Mouse (Mus musculus): ENCODE results near the gene Ocel1. TPM values are rescaled to one million over a fixed set of nuclear protein-coding genes. Genes with fewer than 3 reads are reported as not detected.

Ocel1 gene
- total RNA-seq, 2 experiments from 2014 or later: 7.4 to 8.1 TPM

DNA sequence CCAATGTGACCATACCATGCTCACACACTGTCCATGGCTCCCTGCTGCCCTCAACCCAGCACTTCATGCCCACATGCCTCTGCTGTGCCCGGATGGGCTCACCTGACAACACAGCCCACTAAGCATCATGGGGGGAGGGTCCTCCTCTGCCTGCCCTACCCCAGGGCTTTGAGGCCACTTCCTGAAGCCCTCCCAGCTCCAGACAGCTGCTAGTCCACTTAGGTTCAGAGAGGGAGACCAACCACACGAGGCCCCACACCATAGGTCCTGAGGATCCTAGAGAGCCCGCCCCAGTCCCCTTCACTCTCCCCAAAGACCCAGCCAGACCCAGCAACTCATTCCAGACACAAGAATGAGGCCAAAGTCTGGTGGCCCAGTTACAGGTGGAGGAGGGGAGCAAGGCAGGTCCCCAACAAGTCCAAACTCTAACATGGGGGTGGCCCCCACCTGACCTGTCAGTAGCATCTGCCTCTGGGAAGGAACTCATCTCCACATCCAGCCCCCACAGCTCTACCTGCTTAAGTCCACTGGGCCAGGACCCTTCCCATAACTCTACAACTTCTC, 8.5 kb downstream of the Ocel1 start:
- no peak for DNase-seq

DNA sequence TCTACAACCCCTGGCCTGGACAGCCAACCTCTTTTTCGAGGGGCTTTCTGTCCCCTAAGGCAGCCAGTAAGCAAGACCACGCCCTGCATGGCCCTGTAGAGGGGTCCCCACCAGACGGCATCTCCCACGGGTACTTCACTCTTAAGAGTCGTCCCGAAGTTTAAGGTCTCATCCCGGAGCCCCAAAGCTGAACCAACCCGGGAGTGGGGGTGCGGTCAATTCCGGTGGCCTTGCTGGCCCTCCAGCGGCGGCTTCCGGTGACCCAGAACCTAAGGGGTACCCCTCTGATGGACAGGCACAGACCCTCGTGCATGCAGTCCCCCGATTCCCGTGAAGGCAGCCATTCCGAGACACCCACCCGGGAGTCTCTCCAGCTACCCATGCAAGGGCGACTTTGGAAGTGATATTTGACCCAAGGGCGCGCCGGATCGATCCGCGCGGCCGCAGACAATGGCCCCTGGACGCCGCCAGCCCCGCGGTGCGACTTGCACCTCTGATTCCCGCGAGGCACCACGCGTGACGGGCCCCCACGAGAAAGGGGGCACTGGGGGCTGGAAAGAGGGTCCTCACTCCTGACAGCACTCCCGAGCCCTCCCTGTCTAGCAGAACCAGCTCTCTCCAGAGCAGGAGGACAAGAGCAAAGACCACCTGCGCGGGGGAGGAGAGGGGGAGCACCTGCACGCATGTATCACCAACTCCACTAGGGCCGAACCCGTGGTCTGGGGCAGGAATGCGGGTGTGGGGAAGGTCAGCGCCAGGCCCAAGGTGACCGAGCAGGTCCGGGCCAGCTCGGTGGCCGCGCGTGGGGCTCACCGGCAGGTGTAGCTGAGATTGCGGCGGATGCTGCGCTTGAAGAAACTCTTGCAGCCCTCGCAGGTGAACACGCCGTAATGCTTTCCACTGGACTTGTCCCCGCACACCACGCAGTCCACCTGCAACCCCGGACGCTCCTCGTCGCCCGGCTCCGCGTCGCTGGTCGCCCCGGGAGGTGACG, 9.4 kb downstream of the Ocel1 start:
- no peak for DNase-seq

DNA sequence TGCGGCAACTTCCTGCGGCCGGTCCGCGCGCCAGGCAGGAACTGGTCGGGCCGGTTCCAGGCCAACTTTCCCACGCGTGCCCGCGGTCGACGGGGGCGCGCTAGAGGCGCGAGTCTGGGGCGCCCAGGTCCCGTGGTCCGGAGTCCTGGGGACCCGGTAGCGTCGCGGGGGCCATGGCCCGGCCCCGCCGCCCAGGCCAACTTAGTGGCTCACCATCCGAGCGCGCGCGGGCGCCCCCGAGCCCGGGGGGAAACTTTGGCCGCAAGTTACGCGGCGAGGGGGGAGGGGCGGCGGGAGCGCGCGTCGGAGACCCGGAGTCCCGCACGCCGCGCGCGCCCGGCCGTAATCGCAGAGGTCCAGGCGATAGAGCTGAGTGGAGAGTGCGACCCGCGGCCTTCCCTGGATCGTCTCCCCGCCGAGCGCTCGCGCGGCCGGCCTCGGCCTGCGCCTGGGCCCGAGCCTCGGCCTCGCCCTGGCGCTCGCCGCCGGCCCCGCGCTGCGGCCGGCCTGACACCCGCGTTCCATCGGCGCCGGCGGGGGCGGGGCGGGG, 10.4 kb downstream of the Ocel1 start, which contains the start of gene Nr2f6:
TSS of gene Nr2f6 (minus strand) at position 540 of the 550 bp plus-strand sequence.
- peak; percentile 77 for DNase-seq

DNA sequence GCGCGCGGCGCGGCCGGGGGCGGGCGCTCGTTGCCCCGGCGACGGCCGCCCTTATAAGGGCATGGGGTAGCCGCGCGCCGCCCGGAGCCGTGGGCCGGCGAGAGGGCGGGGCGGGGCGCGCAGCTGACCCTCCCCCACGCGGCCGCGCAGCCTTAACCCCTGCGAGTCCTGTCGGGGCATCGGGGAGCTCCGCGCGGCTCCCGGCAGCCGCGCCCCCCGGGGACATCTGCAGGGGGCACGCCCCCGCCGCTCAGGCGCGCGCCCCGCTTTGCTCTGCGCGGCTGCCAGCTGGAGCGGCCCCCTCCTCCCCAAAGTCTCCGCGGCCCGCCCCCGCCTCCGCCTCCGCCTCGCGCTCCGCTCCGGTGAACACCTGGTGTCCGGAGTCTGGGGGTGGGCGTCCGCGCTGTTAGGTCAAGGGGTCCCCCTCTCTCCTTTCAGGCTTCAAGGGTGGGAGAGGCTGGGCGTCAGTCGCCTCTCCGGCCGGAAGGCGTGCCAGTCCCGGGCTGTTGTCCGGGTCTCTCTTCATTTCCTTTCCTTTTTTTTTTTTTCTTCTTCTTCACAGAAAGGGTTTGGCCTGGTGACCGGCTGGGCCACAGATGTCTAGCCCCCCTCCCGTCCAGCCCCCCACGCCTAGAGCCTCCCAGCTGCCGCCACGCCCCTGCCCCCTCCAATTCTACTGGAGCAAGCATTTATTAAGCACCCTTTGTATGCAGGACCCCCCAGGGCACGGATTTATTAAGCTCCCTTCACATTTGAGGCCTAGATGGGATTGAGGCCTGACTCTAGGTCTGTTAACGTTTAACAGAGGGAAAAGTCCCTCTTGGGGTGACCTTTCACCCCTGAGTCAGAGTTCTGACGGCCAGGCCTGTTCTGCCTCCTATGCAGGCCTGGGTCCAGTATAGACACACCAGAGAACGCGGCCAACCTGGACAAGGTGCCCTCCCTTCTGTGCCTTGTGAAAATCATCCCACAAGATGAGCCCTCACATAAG, 11.2 kb downstream of the Ocel1 start:
- peak; percentile 88 for DNase-seq

DNA sequence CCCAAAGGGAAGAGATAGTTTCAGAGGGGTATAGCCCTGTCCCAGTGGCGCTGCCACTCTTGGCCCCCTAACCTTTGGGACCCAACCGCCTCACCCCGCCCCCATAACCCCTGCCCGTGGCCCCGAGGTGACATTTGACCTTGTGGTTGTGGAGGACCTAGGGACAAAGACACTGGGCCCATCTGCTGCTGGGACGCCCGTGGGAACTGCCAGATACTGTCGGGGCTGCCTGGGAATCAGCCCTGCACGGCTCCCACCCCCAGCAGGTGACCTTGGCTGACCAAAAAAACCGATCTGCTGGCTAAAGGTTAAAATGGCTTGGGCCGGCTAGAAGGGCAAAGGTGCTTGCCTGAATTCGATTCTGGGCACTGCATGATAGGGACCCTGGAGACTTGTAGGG, 12.3 kb downstream of the Ocel1 start:
- DNase-seq: no peak

DNA sequence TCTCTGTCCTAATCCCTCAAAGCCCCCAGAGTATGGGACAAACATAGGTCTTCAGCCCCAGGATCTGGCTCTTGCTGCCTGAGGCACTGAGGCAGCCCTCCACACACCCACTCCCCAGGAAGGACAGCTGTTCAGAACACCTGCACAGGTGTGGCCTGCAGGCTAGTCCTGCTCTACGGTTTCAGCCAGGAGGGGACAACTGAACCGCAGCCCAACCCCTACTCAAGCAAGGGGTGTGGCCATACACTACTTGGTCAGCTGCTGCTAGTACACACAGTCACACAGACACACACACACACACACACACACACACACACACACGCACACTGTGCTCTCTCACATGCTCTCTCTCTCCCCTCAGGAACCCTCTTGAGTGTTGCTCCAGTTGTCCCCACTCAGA, 12.8 kb downstream of the Ocel1 start:
- DNase-seq: no peak

DNA sequence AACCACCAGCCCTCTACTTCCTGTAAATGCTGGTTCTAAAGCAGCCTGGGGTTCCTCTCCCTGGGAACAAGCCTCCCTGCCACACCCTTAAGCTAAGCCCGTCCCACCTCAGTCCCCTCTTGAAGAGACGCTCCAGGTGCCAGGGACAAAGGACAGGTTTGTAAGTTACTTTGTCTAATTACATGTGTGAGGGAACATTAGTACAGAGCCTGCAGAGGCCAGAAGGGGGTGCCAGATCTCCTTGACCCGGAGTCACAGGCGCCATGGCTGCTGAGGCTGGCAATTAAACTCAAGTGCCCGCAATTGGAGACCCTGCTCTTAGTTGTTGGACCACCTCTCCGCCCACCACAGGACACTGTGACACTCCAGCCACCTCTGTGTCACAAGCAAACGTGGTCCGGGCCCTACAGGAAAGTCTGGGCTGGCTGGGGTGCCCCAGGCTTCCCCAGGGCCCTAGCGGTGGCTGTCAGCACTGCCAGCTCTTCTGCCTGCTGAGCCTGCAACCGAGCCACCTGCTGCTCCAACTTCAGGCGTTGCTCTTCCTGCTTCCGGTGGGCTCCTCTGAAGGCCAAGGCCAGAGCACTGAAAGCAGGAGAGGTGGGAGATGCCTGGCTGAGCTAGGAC, 14.2 kb downstream of the Ocel1 start:
- DNase-seq: no peak

DNA sequence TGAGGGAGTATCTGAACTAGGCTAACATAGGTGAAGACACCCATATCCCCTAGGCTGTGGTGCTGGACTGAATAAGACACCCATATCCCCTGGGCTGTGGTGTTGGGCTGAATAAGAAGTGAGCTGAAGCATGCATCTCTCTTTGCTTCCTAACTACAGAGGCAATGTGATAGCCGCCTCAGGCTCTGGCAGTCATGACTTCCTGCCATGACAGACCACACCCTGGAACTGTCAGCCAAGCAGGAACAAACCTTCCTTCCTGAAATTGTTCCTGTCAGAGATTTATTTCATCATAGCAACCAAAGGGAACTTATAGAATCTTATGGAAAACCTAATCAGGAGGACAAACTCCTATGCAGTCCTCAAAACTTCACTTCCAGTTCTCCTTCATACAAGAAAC, 17.2 kb downstream of the Ocel1 start:
- no peak for DNase-seq

DNA sequence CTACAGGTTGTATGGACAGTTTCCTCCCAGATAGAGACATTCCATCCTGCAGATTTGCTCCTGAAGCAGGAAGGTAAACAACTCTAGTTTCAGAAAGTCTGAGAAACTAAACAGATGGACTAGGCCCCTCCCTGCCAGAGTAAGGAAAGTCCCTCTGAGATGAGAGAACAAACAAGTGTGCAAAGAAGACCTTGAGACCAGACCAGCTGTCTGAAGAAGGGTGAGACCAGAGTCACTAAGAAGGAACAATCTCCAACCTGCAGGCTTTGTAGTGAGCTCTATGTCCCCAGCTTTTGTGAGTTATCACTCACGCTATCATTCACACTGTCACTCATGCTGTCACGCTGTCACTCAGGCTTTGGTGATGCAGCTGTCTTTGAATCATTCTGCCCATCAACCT, 20.6 kb downstream of the Ocel1 start:
- no peak for DNase-seq

DNA sequence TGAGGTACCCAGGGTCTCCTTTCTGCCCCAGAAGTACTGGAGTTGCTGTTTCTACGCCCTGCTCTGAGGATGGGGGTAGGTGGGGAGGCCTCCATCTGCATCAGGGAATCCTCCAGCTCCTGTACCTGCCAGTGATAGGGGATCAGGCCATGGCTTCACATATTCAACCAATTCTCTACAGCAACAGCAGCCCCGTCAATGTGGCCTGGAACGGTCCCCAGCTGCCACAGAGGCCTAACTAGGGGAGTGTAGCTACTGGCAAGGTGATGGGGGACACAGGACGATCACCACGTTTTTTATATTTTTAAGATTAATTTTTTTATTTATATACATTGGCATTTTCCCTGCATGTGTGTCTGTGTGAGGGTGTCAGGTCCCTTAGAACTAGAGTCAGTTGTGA, 21.3 kb downstream of the Ocel1 start:
- no peak for DNase-seq

DNA sequence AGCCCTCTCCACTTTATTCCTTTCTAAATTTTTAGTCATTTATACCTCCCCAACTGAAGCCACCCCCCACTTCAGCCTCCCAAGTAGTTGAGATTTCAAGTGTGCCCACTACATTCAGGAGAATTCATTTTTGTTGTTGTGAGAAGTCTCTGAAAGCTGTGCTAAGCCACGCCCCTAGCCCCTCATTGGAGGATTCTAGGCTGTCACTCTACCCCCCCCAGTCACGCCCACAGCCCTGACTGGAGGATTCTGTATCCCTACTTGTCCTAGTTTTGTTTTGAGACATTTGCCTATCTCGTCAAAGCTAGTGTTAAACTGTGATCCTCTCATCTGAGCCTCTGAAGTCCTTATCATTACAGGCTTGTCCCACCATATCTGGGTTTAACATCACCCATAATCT, 21.8 kb downstream of the Ocel1 start:
- no peak for DNase-seq

DNA sequence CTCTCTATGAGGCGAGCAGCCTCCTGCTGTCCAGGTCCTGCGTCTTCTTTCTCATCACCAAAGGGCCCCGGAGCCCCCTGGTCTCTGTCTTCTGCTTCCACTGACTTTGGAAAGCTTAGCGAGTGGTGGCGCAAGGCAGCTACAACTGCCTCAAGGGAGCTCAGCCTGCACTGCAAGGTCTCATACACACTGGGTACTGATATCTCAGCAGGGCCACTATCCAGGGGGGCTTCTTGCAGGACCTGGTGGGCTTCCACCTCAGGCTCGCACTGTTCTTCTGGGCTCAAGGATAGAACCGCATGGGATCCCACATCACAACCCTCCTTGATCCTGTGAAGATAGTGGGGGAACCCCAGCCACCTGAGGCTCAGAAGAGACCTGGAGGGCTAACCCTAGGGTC, 23.4 kb downstream of the Ocel1 start:
- no peak for DNase-seq

DNA sequence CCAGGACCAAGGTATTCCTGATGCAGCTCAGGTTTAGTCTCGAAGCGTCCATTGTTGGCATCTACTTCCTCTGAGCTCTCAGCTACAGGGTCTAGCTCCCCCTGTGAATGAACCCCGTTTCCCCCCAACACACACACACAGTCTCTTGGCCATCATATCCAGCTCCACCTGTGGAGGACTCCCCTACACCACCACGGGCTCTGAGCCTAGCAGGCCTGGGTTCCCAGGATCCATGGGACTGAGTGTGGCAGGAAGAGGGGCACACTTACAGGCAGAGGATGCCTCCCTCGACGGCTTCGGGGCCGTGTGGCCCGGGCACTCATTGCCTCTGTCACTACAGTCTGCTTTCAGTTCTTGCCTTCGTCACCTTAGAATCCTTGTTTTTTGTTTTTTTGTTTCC, 24.0 kb downstream of the Ocel1 start:
- DNase-seq: no peak

DNA sequence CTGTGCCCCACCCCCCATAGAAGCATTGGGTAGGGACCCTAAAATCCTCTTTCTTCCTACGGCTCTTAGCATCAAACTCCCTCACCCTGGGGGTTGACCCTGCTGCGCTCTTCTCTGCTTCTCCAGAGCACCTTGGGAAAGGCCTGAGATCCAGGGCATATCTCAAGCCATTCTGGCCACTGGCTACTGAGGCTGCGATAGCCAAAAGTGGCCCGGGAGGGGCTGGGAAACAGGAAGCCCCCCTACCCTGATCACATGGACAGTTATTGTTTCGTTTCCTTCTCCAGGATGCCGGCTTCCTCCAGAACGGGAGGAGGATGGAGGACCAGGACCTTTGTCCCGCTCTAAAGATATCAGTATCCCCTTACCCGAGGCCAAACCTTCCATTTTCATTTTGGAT, 24.5 kb downstream of the Ocel1 start, which contains the start of gene Ushbp1:
TSS of gene Ushbp1 (minus strand) at position 174 of the 400 bp plus-strand sequence.
- peak; percentile 8 for DNase-seq

DNA sequence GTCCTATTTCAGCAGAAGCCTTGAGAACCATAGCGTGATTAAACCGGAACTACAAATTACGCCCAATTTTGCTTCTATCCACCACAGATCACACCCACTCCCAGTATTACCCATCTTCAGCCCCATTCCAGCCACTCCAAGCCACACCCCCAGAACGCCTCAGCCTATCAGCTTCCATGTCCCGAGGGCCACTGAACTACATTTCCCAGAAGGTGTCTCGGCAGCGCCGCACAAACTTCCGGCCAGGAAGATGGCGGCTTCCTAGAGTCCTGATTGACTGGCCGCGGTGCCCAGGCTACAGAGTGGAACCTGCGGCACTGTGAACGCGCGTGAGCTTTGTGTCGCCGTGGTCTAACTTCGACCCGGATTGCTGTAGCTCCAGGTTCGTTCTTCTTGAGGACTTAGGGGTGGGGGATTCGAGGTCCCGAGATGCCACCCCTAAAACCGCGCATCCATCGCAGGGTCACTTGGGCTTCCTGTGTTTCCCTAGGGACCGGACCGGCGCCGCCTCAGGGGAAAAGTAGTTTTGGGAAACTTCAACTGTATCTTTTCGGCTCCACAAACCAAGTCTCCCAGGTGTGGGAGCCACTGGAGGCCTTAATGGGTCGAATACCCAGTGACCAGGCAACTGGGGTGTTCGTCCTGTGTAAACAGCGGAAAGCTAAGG, 25.7 kb downstream of the Ocel1 start, which contains the start of gene Babam1:
TSS of gene Babam1 (plus strand) at position 223 of the 667 bp plus-strand sequence.
- peak; percentile 83 for DNase-seq

DNA sequence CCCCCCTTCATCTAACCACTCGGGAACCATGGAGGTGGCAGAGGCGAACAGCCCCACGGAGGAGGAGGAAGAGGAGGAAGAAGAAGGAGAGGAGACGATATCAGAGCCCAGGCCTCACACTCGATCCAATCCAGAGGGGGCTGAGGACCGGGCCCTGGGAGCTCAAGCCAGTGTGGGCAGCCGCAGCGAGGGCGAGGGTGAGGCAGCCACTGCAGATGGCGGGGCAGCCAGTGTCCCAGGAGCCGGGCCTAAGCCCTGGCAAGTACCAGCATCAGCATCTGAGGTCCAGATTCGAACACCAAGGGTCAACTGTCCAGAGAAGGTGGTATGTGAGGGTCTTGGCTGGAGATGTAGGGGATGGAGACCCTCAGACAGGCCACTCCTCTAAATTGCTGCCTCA, 26.6 kb downstream of the Ocel1 start:
- no peak for DNase-seq

DNA sequence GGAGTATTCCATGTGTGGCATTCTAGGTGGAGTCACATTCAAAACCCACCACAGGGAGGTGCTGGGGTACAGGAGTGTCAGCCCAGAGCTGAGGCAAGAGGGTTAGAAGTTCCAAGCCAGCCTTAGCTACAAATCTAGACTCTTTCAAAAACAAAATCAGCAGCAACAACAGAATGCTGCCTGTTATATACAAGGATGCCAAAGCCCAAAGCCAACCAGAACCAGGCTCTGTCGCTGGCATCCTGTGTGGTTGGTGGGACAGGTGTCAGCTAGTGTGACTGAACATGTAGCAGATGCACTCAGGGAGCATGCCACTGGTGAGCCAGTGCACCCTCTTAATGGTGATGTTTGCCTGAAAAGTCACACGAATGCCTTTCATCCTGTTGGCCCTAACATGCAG, 29.7 kb downstream of the Ocel1 start:
- no peak for DNase-seq

DNA sequence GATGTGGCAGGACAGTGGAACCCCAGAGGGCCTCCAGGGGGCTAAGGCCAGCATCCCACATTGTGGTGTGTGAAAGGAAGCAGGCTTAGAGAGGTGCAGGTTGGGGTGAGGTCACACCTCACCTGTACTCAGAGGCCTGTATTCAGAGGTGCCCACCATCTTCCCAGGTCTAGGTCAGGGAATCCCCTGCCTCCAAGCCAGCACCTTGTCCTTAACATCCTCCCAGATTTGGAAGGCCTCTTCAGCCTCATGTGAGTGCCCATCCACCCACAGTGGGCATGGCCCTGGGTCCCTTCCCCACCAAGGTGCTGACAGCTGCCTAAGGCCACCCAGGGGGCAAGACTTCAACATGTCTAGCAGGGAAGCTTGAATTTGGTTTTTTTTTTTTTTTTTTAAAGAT, 30.4 kb downstream of the Ocel1 start:
- DNase-seq: no peak

DNA sequence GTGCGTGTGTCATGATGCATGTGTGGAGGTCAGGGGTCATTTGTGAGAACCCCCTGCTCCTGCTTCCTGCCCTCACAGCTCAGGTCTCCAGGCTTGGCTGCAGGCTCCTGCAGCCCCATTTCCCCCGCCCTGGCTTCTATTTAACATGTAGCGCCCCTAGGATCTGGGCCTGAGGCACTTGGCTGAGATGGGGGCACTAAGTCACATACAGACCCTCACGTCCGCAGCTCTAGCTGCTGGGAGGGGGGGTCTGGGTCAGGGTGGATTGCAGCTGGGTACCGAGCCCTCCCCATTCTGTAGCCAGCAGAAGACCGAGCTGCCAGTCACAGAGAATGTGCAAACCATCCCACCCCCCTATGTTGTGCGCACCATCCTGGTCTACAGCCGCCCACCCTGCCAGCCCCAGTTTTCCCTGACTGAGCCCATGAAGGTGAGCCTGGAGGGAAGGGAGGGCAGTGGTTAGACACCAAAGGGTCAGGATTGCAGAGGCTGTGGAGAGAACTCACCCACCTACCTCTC, 31.4 kb downstream of the Ocel1 start:
- DNase-seq: no peak

DNA sequence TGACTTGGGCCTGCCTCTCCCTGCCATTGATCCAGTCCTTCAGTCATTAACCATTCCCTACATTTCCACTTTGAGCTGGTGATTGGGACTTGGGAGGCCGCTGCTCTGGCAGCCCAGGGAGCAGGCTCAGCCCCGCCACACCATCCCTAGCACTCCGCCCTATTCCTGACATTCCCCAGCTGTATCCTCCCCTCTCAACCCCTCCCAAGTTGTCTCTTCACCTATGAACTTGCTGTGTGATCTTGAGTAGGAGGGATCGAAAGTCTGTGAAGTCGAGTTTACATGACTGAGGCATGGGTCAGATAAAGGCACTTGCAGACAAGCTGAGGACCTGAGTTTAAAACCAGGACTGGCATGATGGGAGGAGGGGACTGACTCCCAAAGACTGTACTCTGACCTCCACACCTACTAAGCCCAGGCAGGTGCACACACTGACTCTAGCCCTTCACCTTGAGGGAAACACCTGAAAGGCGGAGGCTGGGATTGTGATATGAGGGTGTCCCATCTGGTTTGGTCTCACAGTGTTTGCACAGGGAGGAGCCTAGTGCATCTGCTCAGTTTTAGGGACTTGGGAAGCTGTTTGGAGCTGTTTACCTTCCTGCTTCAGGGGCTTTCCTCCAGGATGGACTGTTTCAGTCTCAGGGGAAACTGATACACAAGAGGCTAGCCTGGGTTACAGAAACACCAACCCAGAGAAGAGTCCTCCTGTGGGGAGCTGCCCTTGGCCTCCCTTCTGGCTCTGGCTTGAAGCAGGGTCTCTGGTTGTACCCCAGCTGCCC, 32.2 kb downstream of the Ocel1 start:
- no peak for DNase-seq
